Mouse (Mus musculus): ENCODE results near the gene Mx1. TPM values are rescaled to one million over a fixed set of nuclear protein-coding genes. Genes with fewer than 3 reads are reported as not detected.

Mx1 gene
- polyA plus RNA-seq (2014; fragmentation: Nextera tagmentation; extraction: Ambion mirVana), result 0.19 TPM in 1 of 2 replicates, not detected in the other

DNA sequence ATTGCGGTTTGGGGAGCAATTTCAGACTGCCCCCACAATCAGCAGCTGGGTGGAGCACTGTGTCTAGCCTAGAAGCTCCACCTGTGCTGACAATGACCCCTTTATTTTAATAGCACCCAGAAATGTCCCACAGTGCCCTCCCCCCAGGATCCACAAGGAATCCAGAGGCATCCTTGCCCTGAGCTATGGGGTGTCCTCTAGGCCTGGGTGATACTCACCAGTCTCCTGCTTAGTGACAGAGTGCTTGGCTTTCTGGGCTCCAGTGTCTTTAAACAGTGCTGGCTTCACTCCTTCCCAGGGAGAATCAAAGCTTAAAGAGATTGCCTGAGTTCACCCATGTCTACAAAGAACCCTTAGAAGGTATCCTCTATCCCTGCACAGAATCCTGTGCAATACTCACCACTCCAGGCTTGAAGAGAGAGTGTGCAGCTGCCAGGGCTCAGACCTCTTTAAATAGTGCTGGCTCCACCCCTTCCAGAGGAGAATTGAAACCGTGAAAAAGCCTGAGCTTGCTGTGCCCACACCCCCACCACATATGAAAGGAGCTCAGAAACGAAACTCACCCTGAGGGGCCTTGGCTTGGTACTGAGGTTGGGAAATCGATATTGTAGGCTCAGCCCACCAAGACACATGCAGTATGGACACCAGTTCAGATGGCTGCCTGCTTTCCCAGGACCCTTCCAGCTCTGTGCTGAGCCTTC, at the start of gene Mx1:
Gene Mx1 (minus strand): TSS at position 427 of the 701 bp plus-strand sequence.
- H3K9ac ChIP-seq (ENCODE audit: low read depth, low read length), result no peak within 1 kb of the TSS
- H3K27ac ChIP-seq (ENCODE audit: low read depth, low read length), result no peak within 1 kb of the TSS
- H3K27me3 ChIP-seq (ENCODE audit: control insufficient read depth, insufficient read depth, low read length), result no peaks in the 10 kb centered on the region
- H3K9me3 ChIP-seq (ENCODE audit: control insufficient read depth, low read length), result peaks cover 4% of the 10 kb centered on the region; the same call in 1 of the 2 replicates
- no peak for ATAC-seq (ENCODE audit: low FRiP score, low TSS enrichment)
- H3K4me3 ChIP-seq (ENCODE audit: low read length), result no peak within 1 kb of the TSS
- no peaks in the 10 kb centered on the region for H3K4me1 ChIP-seq (ENCODE audit: control insufficient read depth, insufficient read depth, low read length)
- 33% methylated on average over 4 of the region's 4 CpGs for WGBS
- no peak within 1 kb of the TSS for H3K4me2 ChIP-seq (replicated peaks; ENCODE audit: low read depth, low read length)
- H3K36me3 ChIP-seq (ENCODE audit: control insufficient read depth, insufficient read depth, low read length), result no peaks in the 10 kb centered on the region

DNA sequence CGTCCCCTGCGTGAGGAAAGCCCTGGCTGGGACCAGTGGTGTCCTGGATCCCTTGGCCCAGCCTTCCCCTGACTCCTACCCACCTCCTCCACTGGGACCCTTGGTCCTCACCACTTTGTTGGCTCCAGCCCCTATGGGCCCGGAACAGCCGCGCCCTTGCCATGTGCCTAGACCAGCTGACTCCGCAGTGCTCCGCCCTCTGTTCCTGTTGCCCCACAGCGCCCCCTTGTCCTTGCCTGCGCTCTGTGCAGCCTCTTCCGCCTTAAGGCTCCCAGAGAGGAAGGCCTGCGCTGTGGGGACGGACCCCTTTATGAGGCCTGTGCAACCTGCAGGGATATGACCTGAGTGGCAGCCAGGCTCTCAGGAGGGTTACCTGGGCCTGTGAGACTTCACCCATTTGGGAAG, 49.6 kb upstream of the Mx1 start:
- ATAC-seq (ENCODE audit: low FRiP score, low TSS enrichment), result no peak
- 87% methylated on average over 11 of the region's 12 CpGs for WGBS
- Histone ChIP-seq H3K4me1 (ENCODE audit: control insufficient read depth, insufficient read depth, low read length) (no peaks in the 10 kb centered on the region), H3K36me3 (ENCODE audit: control insufficient read depth, insufficient read depth, low read length) (no peaks in the 10 kb centered on the region), H3K4me2 (replicated peaks; ENCODE audit: low read depth, low read length) (no peak overlapping the region), H3K4me3 (ENCODE audit: low read length) (no peak overlapping the region), H3K27ac (ENCODE audit: low read depth, low read length) (no peak overlapping the region), H3K9me3 (ENCODE audit: control insufficient read depth, low read length) (no peaks in the 10 kb centered on the region), H3K27me3 (ENCODE audit: control insufficient read depth, insufficient read depth, low read length) (no peaks in the 10 kb centered on the region), H3K9ac (ENCODE audit: low read depth, low read length) (no peak overlapping the region)

DNA sequence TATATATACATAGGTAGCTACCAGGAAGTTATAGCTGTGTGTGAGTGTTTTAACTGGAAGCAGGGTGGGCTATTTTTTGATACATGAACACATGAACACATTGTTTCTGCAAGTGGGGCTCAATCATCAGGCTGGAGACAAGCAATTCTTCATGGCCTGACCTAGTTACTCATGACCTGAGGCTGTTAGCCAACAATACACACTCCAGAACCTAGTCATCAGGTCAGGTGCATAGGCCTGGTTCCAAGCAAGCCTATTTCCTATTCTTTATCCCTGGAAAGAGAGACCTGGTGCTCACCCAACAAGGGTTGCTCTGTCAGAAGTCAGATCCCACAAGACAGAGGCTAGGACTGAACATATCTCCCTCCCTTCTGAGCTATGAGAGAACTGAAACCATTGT, 48.8 kb upstream of the Mx1 start:
- H3K9ac ChIP-seq (ENCODE audit: low read depth, low read length), result no peak overlapping the region
- no peaks in the 10 kb centered on the region for H3K9me3 ChIP-seq (ENCODE audit: control insufficient read depth, low read length)
- no peaks in the 10 kb centered on the region for H3K27me3 ChIP-seq (ENCODE audit: control insufficient read depth, insufficient read depth, low read length)
- H3K27ac ChIP-seq (ENCODE audit: low read depth, low read length), result no peak overlapping the region
- no peak overlapping the region for H3K4me3 ChIP-seq (ENCODE audit: low read length)
- H3K4me2 ChIP-seq (replicated peaks; ENCODE audit: low read depth, low read length), result no peak overlapping the region
- H3K36me3 ChIP-seq (ENCODE audit: control insufficient read depth, insufficient read depth, low read length), result no peaks in the 10 kb centered on the region
- no peaks in the 10 kb centered on the region for H3K4me1 ChIP-seq (ENCODE audit: control insufficient read depth, insufficient read depth, low read length)
- ATAC-seq (ENCODE audit: low FRiP score, low TSS enrichment), result no peak

DNA sequence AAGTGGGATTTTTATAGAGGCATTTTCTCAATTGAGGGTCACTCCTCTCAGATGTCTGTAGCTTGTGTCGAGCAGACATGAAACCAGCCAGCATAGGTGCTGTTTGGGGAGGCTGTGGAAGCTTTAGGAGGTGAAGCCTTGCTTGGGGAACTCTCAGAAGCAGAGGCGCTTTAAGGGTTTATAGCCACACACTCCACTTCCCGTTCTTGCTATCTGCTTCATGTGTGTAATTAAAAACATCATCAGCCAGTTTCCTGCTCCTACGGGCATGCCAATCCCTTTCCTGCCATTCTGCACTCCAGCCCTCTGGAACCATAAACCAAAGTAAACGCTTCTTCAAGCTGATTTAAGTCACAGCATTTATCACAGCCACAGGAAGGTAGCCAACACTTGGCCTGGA, 48.1 kb upstream of the Mx1 start:
- Histone ChIP-seq H3K36me3 (ENCODE audit: control insufficient read depth, insufficient read depth, low read length) (no peaks in the 10 kb centered on the region), H3K9me3 (ENCODE audit: control insufficient read depth, low read length) (no peaks in the 10 kb centered on the region), H3K9ac (ENCODE audit: low read depth, low read length) (no peak overlapping the region), H3K4me2 (replicated peaks; ENCODE audit: low read depth, low read length) (no peak overlapping the region), H3K4me1 (ENCODE audit: control insufficient read depth, insufficient read depth, low read length) (no peaks in the 10 kb centered on the region), H3K27me3 (ENCODE audit: control insufficient read depth, insufficient read depth, low read length) (no peaks in the 10 kb centered on the region), H3K4me3 (ENCODE audit: low read length) (no peak overlapping the region), H3K27ac (ENCODE audit: low read depth, low read length) (no peak overlapping the region)
- no peak for ATAC-seq (ENCODE audit: low FRiP score, low TSS enrichment)
- 17% methylated on average over 5 of the region's 5 CpGs for WGBS

DNA sequence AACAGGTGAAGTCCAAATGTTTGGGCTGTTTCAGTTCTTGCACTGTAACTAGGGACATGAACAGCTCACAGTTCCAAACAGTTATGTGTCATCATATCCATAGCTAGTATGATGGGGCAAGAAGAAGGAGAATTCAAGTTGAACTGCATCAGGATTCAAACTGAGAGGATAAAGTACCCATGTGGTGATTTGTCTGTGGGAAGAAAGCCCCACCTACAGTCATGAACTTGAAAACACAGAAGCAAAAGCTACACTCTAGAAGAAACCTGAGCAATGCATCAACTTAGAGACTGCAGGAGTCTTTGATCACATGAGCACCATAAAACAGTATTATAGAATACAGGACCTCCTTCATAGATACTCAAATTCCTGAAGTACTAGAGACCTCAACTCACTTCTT, 45.1 kb upstream of the Mx1 start:
- no peak overlapping the region for H3K4me2 ChIP-seq (replicated peaks; ENCODE audit: low read depth, low read length)
- no peaks in the 10 kb centered on the region for H3K4me1 ChIP-seq (ENCODE audit: control insufficient read depth, insufficient read depth, low read length)
- H3K36me3 ChIP-seq (ENCODE audit: control insufficient read depth, insufficient read depth, low read length), result no peaks in the 10 kb centered on the region
- H3K27me3 ChIP-seq (ENCODE audit: control insufficient read depth, insufficient read depth, low read length), result no peaks in the 10 kb centered on the region
- no peak overlapping the region for H3K4me3 ChIP-seq (ENCODE audit: low read length)
- no peak overlapping the region for H3K9ac ChIP-seq (ENCODE audit: low read depth, low read length)
- no peaks in the 10 kb centered on the region for H3K9me3 ChIP-seq (ENCODE audit: control insufficient read depth, low read length)
- H3K27ac ChIP-seq (ENCODE audit: low read depth, low read length), result no peak overlapping the region
- no peak for ATAC-seq (ENCODE audit: low FRiP score, low TSS enrichment)

DNA sequence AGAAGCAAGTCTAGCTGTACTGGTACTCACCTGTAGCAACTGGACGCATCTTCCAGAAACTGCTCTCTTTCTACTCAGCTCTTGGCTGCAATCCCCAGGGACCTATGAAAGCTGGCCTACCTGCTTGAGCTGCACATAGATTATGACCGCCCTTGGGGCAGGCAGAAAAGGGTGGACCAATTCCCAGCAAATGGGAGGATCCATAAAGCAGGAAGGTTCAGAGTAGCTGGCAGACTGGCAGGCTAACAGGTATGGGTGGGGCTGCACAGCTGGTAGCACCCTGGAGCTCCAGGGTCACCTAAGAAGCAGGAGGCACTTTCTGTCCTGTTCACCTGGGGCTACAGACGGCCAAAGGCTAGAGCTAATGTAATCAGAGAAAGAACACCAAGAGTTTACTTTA, 42.1 kb upstream of the Mx1 start:
- no peaks in the 10 kb centered on the region for H3K36me3 ChIP-seq (ENCODE audit: control insufficient read depth, insufficient read depth, low read length)
- H3K9me3 ChIP-seq (ENCODE audit: control insufficient read depth, low read length), result no peaks in the 10 kb centered on the region
- no peak overlapping the region for H3K27ac ChIP-seq (ENCODE audit: low read depth, low read length)
- WGBS, result 82% methylated on average over 3 of the region's 3 CpGs
- H3K27me3 ChIP-seq (ENCODE audit: control insufficient read depth, insufficient read depth, low read length), result no peaks in the 10 kb centered on the region
- H3K4me2 ChIP-seq (replicated peaks; ENCODE audit: low read depth, low read length), result no peak overlapping the region
- no peak for ATAC-seq (ENCODE audit: low FRiP score, low TSS enrichment)
- no peaks in the 10 kb centered on the region for H3K4me1 ChIP-seq (ENCODE audit: control insufficient read depth, insufficient read depth, low read length)
- H3K9ac ChIP-seq (ENCODE audit: low read depth, low read length), result no peak overlapping the region
- no peak overlapping the region for H3K4me3 ChIP-seq (ENCODE audit: low read length)

DNA sequence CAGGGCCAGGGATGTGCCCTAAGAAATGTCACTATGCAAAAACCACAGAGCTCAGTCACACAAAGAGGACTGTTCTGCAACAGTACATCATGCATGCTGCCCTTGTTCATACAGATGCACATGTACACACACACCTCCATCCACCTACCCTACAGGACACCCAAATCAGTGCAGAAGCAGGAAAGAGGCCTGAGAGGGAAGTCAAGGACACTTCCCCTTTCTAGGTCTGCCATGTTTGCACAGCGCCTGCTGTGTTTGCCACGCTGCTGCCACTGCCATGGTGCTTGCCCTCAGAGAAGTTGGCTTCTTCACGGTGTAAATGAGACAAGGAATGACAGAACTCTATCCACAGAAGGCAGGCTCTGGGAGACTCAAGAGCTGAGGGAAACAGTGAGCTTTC, 41.1 kb upstream of the Mx1 start:
- Histone ChIP-seq H3K4me2 (replicated peaks; ENCODE audit: low read depth, low read length) (no peak overlapping the region), H3K27me3 (ENCODE audit: control insufficient read depth, insufficient read depth, low read length) (no peaks in the 10 kb centered on the region), H3K27ac (ENCODE audit: low read depth, low read length) (no peak overlapping the region), H3K4me3 (ENCODE audit: low read length) (no peak overlapping the region), H3K4me1 (ENCODE audit: control insufficient read depth, insufficient read depth, low read length) (no peaks in the 10 kb centered on the region), H3K9me3 (ENCODE audit: control insufficient read depth, low read length) (no peaks in the 10 kb centered on the region), H3K9ac (ENCODE audit: low read depth, low read length) (no peak overlapping the region), H3K36me3 (ENCODE audit: control insufficient read depth, insufficient read depth, low read length) (no peaks in the 10 kb centered on the region)
- 83% methylated on average over 3 of the region's 3 CpGs for WGBS
- ATAC-seq (ENCODE audit: low FRiP score, low TSS enrichment), result no peak

DNA sequence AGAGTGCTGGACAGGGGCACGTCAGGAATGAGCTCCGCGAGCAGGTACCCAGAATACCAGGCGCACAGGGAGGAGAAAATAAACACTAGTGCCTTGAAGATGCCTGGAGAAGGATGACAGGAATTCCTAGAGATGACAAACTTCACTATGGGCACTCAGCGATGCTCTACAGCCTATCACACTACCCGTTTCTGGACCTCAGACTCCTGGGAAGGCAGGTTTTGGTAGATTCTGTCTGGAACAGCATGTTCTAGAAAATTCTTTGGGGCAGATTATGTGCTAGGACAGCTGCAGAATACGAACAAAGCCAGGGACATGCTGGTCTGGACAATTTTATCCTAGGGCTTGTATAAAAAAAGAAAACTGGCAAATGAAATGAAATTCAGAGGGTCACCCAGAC, 38.2 kb upstream of the Mx1 start:
- H3K27me3 ChIP-seq (ENCODE audit: control insufficient read depth, insufficient read depth, low read length), result no peaks in the 10 kb centered on the region
- WGBS, result 91% methylated on average over 7 of the region's 7 CpGs
- no peaks in the 10 kb centered on the region for H3K4me1 ChIP-seq (ENCODE audit: control insufficient read depth, insufficient read depth, low read length)

DNA sequence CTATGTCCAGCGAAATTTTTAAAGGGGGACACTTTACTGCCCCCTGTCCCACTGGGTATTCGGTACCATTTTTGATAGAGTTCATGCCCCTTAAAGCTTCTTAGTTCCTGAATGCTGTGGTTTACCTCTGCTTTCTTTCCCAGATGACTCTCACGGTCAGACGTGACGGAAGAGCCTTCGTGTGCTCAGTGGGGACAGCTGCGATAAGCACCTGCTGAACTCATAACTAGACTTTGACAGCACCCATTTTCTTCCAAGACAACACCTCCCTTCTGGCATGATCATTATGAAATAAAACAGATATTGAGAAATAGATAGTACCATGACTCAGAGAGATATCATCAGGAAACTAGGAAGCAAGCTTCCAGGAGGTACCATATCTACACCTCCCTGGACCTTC, 36.7 kb upstream of the Mx1 start:
- no peaks in the 10 kb centered on the region for H3K9me3 ChIP-seq (ENCODE audit: control insufficient read depth, low read length)
- no peak for ATAC-seq (ENCODE audit: low FRiP score, low TSS enrichment)
- no peaks in the 10 kb centered on the region for H3K27me3 ChIP-seq (ENCODE audit: control insufficient read depth, insufficient read depth, low read length)
- no peaks in the 10 kb centered on the region for H3K36me3 ChIP-seq (ENCODE audit: control insufficient read depth, insufficient read depth, low read length)
- WGBS, result 93% methylated on average over 7 of the region's 7 CpGs
- H3K4me1 ChIP-seq (ENCODE audit: control insufficient read depth, insufficient read depth, low read length), result no peaks in the 10 kb centered on the region
- H3K9ac ChIP-seq (ENCODE audit: low read depth, low read length), result no peak overlapping the region
- H3K27ac ChIP-seq (ENCODE audit: low read depth, low read length), result no peak overlapping the region
- H3K4me2 ChIP-seq (replicated peaks; ENCODE audit: low read depth, low read length), result no peak overlapping the region
- no peak overlapping the region for H3K4me3 ChIP-seq (ENCODE audit: low read length)

More for the DNA sequence above, 38.2 kb upstream of the Mx1 start:
- no peaks in the 10 kb centered on the region for H3K36me3 ChIP-seq (ENCODE audit: control insufficient read depth, insufficient read depth, low read length)
- H3K9ac ChIP-seq (ENCODE audit: low read depth, low read length), result no peak overlapping the region
- H3K4me3 ChIP-seq (ENCODE audit: low read length), result no peak overlapping the region
- no peak overlapping the region for H3K27ac ChIP-seq (ENCODE audit: low read depth, low read length)
- no peaks in the 10 kb centered on the region for H3K9me3 ChIP-seq (ENCODE audit: control insufficient read depth, low read length)
- ATAC-seq (ENCODE audit: low FRiP score, low TSS enrichment), result no peak
- H3K4me2 ChIP-seq (replicated peaks; ENCODE audit: low read depth, low read length), result no peak overlapping the region
